Mouse (Mus musculus) small intestine, adult 2 months (tissue): ENCODE data around the gene Gm20458.

Source experiments
- CTCF ChIP-seq: fragments of 200-500 bp; IDR thresholded peaks from 2 replicates; pipeline ENCODE4 v1.5.1; 2012; ENCODE audit warnings: low read depth, mild to moderate bottlenecking, control low read depth, inconsistent platforms, low read length, moderate library complexity, mixed read lengths; ENCODE audit not compliant: insufficient replicate concordance, insufficient read length; ENCODE audit errors: extremely low read depth
- POLR2A ChIP-seq: fragments of 200-500 bp; IDR thresholded peaks from 2 replicates; pipeline ENCODE4 v1.6.1; 2012; ENCODE audit warnings: low read depth, mild to moderate bottlenecking, control low read depth, inconsistent platforms, low read length, moderate library complexity

- TF ChIP-seq CTCF = no peak
- TF ChIP-seq POLR2A = no peak
These were observed 27.0 kb downstream of the Gm20458 start for GRCm38 (mm10) chr2:164487812-164488211.
